Mouse (Mus musculus) heart, postnatal 0 days (tissue): Measurements from ENCODE around the gene Hrc. TPM values are rescaled to one million over a fixed set of nuclear protein-coding genes. Genes with fewer than 3 reads are reported as not detected.

Experiments
- ATAC-seq: fragments of 200-750 bp; cut with Nextera tagmentation; 2 replicates; pipeline ENCODE4 v1.8.0; 2017; ENCODE audit warnings: low read depth, moderate number of reproducible peaks, moderate library complexity; ENCODE audit not compliant: insufficient read depth
- DNase-seq: peaks from one replicate; pipeline ENCODE4 v3.0.0-alpha.2; 2016; ENCODE audit warnings: low spot score
- H3K27ac ChIP-seq: fragments of 300-500 bp; sonication (generic); 2 replicates; pipeline ENCODE4 v1.5.1; 2014; ENCODE audit warnings: low read depth, mild to moderate bottlenecking
- H3K27me3 ChIP-seq: fragments of 300-500 bp; sonication (generic); 2 replicates; pipeline ENCODE4 v1.6.1; 2014; ENCODE audit warnings: low read length, mixed read lengths; ENCODE audit not compliant: control insufficient read depth, insufficient read depth
- H3K36me3 ChIP-seq: fragments of 300-500 bp; sonication (generic); replicated peaks from 2 replicates; pipeline ENCODE4 v1.6.1; 2014; ENCODE audit warnings: low read length, mixed read lengths; ENCODE audit not compliant: control insufficient read depth, insufficient read depth
- H3K4me1 ChIP-seq: fragments of 300-500 bp; sonication (generic); 2 replicates; pipeline ENCODE4 v1.6.1; 2014; ENCODE audit warnings: antibody characterized with exemption; ENCODE audit not compliant: control insufficient read depth, insufficient read depth
- H3K4me2 ChIP-seq: fragments of 300-500 bp; sonication (generic); 2 replicates; pipeline ENCODE4 v1.6.1; 2014; ENCODE audit warnings: low read depth, mild to moderate bottlenecking, low read length, moderate library complexity
- H3K4me3 ChIP-seq: fragments of 300-500 bp; sonication (generic); 2 replicates; pipeline ENCODE4 v1.5.1; 2014; ENCODE audit warnings: low read depth, low read length
- H3K9ac ChIP-seq: fragments of 300-500 bp; sonication (generic); replicated peaks from 2 replicates; pipeline ENCODE4 v1.6.1; 2014; ENCODE audit warnings: low read depth, low read length, mixed read lengths
- H3K9me3 ChIP-seq: fragments of 300-500 bp; sonication (generic); replicated peaks from 2 replicates; pipeline ENCODE4 v1.6.1; 2016; ENCODE audit warnings: low read length; ENCODE audit not compliant: control insufficient read depth
- CTCF ChIP-seq: IDR thresholded peaks from 2 replicates; pipeline ENCODE4 v1.5.1; 2016; ENCODE audit warnings: antibody characterized with exemption, control low read depth, low read depth
- EP300 ChIP-seq: IDR thresholded peaks from 2 replicates; pipeline ENCODE4 v1.6.1; 2016; ENCODE audit warnings: antibody characterized with exemption, low read depth
- WGBS: fragments of 180-500 bp; shearing (Covaris S2); extraction: QIAGEN DNeasy Blood & Tissue Kit; methylation state at CpG from one replicate; pipeline ENCODE4 v1.1.7; 2014; 5-methylcytosine and 5-hydroxymethylcytosine counted together
- polyA plus RNA-seq: library from polyadenylated mRNA; unstranded; fragments of >200 nt; fragmentation: Nextera tagmentation; extraction: Ambion mirVana; gene quantifications from 2 replicates; pipeline ENCODE4 v1.2.1, GENCODE M21; 2015
- total RNA-seq: library from RNA; depleted of rRNA; stranded (reverse); fragments of >200 nt; gene quantifications from 2 replicates; pipeline ENCODE4 v1.2.3, GENCODE M21; 2014; ENCODE audit warnings: low replicate concordance

Gene Hrc
- total and polyA plus RNA-seq, 2 experiments from 2014 or later, result 39.7 to 45.9 TPM

DNA sequence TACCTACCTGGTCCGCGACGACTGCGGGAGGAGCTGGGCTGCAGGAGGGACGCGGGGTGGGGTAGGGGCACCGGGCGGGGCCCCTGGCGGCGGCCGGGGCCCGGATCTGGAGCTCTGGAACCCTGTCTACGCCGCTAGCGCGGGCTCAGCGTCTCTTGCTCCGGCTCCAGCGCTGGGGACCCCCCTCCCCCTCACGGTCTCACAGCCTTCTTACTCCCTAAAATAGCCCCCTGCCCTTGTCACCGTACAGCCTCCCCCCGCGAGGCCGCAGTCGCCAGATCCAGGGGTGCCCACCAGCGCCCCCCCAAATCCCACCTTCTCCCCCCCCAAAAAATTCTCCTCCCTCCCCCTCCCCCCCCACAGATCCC lies 31.5 kb downstream of the Hrc start, which contains the start of gene Ppfia3:
Gene Ppfia3, minus strand, starts transcription at position 368 of the 368 bp plus-strand sequence.
- Histone ChIP-seq H3K27ac (peak within 1 kb of the TSS; percentile 37; the same call in 1 of the 2 replicates), H3K27me3 (peaks cover 68% of the 10 kb centered on the region), H3K4me3 (peak within 1 kb of the TSS; percentile 57), H3K36me3 (no peaks in the 10 kb centered on the region), H3K4me1 (peaks cover 30% of the 10 kb centered on the region), H3K9me3 (no peaks in the 10 kb centered on the region), H3K4me2 (peak within 1 kb of the TSS; percentile 97), H3K9ac (peak within 1 kb of the TSS; percentile 38)
- no peak for TF ChIP-seq CTCF
- TF ChIP-seq EP300, result no peak
- ATAC-seq, result no peak
- no peak for DNase-seq
- 2% methylated on average over 17 of the region's 26 CpGs for WGBS

DNA sequence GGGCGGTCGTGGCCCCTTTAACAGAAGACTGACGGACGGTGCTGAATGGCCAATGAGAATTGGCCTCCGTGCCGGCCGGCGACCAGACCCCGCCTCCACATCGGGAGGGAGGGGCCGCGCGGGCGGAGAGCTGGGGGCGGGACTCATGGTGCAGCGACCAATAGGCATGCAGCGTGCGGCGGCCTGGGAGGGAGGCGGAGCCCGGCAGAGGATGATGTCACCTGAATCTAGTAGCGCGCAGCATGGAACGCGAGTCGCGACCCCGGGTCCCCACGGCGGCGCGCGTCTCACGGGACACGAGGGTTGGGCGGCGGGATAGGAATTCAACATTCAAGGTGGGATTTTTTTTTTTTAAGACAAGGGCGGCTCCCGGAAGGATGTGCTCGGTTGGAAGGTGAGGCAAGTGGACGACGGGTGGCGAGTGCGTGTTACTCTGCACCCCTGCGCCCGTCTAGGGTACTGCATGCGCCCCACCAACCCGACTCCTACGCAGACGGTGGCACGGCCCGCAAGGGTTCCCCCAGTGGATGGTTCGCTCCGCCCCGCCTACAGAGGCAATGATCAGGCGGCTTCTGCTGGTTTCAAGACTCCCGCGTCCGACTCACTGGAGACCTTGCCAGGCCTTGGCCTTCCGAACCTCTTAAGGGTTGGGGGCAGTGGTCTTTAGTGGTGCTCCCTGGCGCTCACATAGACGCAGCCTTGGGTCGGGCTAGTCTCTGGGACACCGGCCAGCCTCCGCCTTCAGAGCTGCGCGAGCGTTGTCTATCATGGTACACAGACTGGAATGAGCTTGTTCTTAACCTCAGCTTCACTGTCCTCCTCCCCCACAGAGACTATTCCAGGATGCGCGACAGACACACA lies 32.2 kb downstream of the Hrc start:
- H3K4me1 ChIP-seq, result peaks cover 27% of the 10 kb centered on the region
- WGBS, result under 1% methylated on average over 69 of the region's 70 CpGs
- H3K27me3 ChIP-seq, result peaks cover 62% of the 10 kb centered on the region
- peak overlapping the region; percentile 37; the same call in 1 of the 2 replicates for H3K27ac ChIP-seq
- peak; percentile 50 for TF ChIP-seq CTCF
- TF ChIP-seq EP300, result no peak
- no peaks in the 10 kb centered on the region for H3K36me3 ChIP-seq
- peak; percentile 93 for ATAC-seq
- DNase-seq, result peak; percentile 95
- H3K4me2 ChIP-seq, result peak overlapping the region; percentile 97
- H3K9ac ChIP-seq, result peak overlapping the region; percentile 38
- H3K9me3 ChIP-seq, result no peaks in the 10 kb centered on the region
- peak overlapping the region; percentile 57 for H3K4me3 ChIP-seq

GRCm38 (mm10) chr7:45368178-45368577 lies 33.1 kb downstream of the Hrc start:
- TF ChIP-seq CTCF (no peak), EP300 (no peak)
- H3K27ac ChIP-seq, result no peak overlapping the region
- H3K4me2 ChIP-seq, result no peak overlapping the region
- ATAC-seq (no peak), DNase-seq (no peak)
- H3K9ac ChIP-seq, result no peak overlapping the region
- peaks cover 52% of the 10 kb centered on the region for H3K27me3 ChIP-seq
- H3K9me3 ChIP-seq, result no peaks in the 10 kb centered on the region
- no peak overlapping the region for H3K4me3 ChIP-seq
- 87% methylated on average over 15 of the region's 15 CpGs for WGBS
- H3K4me1 ChIP-seq, result peaks cover 27% of the 10 kb centered on the region
- peaks cover 8% of the 10 kb centered on the region; the same call in 1 of the 2 replicates for H3K36me3 ChIP-seq

GRCm38 (mm10) chr7:45369022-45369745 lies 34.1 kb downstream of the Hrc start:
- WGBS, result 77% methylated on average over 16 of the region's 16 CpGs
- Histone ChIP-seq H3K27ac (no peak overlapping the region), H3K9ac (no peak overlapping the region), H3K4me3 (no peak overlapping the region), H3K4me1 (peaks cover 27% of the 10 kb centered on the region), H3K9me3 (no peaks in the 10 kb centered on the region), H3K4me2 (0 out of 2 replicates have a peak overlapping the region, but pooled peaks have one; percentile 88), H3K27me3 (peaks cover 42% of the 10 kb centered on the region), H3K36me3 (peaks cover 18% of the 10 kb centered on the region)
- DNase-seq (no peak), ATAC-seq (no peak)
- TF ChIP-seq EP300 (no peak), CTCF (no peak)

GRCm38 (mm10) chr7:45369836-45370474 lies 34.9 kb downstream of the Hrc start:
- H3K9ac ChIP-seq, result 0 out of 2 replicates have a peak overlapping the region, but pooled peaks have one; percentile 2
- H3K4me1 ChIP-seq, result peaks cover 27% of the 10 kb centered on the region
- no peaks in the 10 kb centered on the region for H3K9me3 ChIP-seq
- peak overlapping the region; percentile 51 for H3K4me3 ChIP-seq
- 7% methylated on average over 52 of the region's 52 CpGs for WGBS
- TF ChIP-seq CTCF (no peak), EP300 (no peak)
- peak; percentile 11 for DNase-seq
- H3K27ac ChIP-seq, result no peak overlapping the region
- no peak for ATAC-seq
- peak overlapping the region; percentile 88 for H3K4me2 ChIP-seq
- H3K27me3 ChIP-seq, result peaks cover 35% of the 10 kb centered on the region
- peaks cover 24% of the 10 kb centered on the region for H3K36me3 ChIP-seq
